Mouse (Mus musculus) thymus, adult 2 months (tissue): Measurements from ENCODE around the gene Skap1.

Experiments
- CTCF ChIP-seq: fragments of 200-500 bp; IDR thresholded peaks from 2 replicates; pipeline ENCODE4 v1.5.1; 2012; ENCODE audit warnings: mild to moderate bottlenecking, control low read depth, low read length, moderate library complexity, borderline replicate concordance; ENCODE audit not compliant: control insufficient read depth, poor library complexity, insufficient read depth; ENCODE audit errors: extremely low read depth
- POLR2A ChIP-seq: fragments of 200-500 bp; IDR thresholded peaks from 2 replicates; pipeline ENCODE4 v1.6.1; 2012; ENCODE audit warnings: mild to moderate bottlenecking, low read length, control low read depth, moderate library complexity; ENCODE audit not compliant: control insufficient read depth, poor library complexity, insufficient read depth; ENCODE audit errors: extremely low read depth

DNA sequence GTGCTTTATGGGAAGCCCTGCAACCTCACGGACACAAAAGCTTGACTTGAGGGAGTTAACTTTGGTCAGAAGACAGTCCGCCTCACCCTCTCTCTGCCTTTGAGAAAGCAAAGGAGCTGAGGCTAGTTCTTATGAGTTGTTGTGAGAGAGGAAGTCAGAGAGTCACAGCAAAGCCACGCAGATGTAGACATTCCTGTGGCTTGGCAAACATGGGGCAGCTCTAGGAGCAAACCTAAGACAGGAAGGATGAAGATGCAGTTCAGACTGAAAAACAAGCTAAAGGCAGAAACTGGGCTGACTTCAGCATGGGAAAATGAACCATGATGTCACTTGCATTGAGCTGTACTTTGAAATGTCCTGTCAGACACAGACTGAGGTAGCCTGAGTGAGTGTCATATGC, 283.2 kb downstream of the Skap1 start:
- TF ChIP-seq CTCF (no peak), POLR2A (no peak)
